Mouse (Mus musculus) spleen, adult 2 months (tissue): ENCODE data around the gene Odc1. TPM values are rescaled to one million over a fixed set of nuclear protein-coding genes. Genes with fewer than 3 reads are reported as not detected.

Experiments
- DNase-seq, 2 experiments: peaks; one replicate each; pipeline versions ENCODE4 v3.0.0 to v3.0.0-alpha.2; 2012 to 2021; ENCODE audit warnings: low spot score in 2 of 2, low read depth in 1 of 2
- H3K27ac ChIP-seq: fragments of 200-500 bp; 2 replicates; pipeline ENCODE4 v1.5.1; 2012; ENCODE audit warnings: low read length, inconsistent platforms; ENCODE audit not compliant: insufficient read depth
- H3K27me3 ChIP-seq: fragments of 200-500 bp; 2 replicates; pipeline ENCODE4 v1.6.1; 2012; ENCODE audit warnings: mild to moderate bottlenecking, moderate library complexity, low read length, inconsistent platforms; ENCODE audit not compliant: control insufficient read depth, insufficient read depth
- H3K36me3 ChIP-seq: fragments of 200-500 bp; 2 replicates; pipeline ENCODE4 v1.6.1; 2012; ENCODE audit warnings: mild to moderate bottlenecking, low read length, inconsistent platforms; ENCODE audit not compliant: control insufficient read depth, insufficient read depth
- H3K4me1 ChIP-seq: fragments of 200-500 bp; 2 replicates; pipeline ENCODE4 v1.6.1; 2011; ENCODE audit warnings: inconsistent platforms; ENCODE audit not compliant: control insufficient read depth, insufficient read depth, insufficient read length
- H3K4me3 ChIP-seq: fragments of 200-500 bp; 2 replicates; pipeline ENCODE4 v1.5.1; 2011; ENCODE audit warnings: mild to moderate bottlenecking, inconsistent platforms; ENCODE audit not compliant: insufficient read depth, insufficient read length; ENCODE audit errors: extremely low read depth
- CTCF ChIP-seq: fragments of 200-500 bp; IDR thresholded peaks from 2 replicates; pipeline ENCODE4 v1.5.1; 2011; ENCODE audit warnings: mild to moderate bottlenecking, inconsistent platforms; ENCODE audit not compliant: insufficient read depth, insufficient read length, insufficient replicate concordance; ENCODE audit errors: extremely low read depth
- POLR2A ChIP-seq: fragments of 200-500 bp; IDR thresholded peaks from 2 replicates; pipeline ENCODE4 v1.6.1; 2011; ENCODE audit warnings: low read depth, low read length, inconsistent platforms
- WGBS: fragments of 180-500 bp; shearing (Covaris S2); methylation state at CpG from one replicate; pipeline ENCODE4 v1.1.7; 2018; 5-methylcytosine and 5-hydroxymethylcytosine counted together
- polyA plus RNA-seq: library from polyadenylated mRNA; depleted of rRNA; stranded (reverse); fragments of >200 nt; gene quantifications from 2 replicates; pipeline ENCODE4 v1.2.3, GENCODE M21; 2012

The Odc1 gene
- polyA plus RNA-seq, 1 experiment: 90.6 TPM

DNA sequence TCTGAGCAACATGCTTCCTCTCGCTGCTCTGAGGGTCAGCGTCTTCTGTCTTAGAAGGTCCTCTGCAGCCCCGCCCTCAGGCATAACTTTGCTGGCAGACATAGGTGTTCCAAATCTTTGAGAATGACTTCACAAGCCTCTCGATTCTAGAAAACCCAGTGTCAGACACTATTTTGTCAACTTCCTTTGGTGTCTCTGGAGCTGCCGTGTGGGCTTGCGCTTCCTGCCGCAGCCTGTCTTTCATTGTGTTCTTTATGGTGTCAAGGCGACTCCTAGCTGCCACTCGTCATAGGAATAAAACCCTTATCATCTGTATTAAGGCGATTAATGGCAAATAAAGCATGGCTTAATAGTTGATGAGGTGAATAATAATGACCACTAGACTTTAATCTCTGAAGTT, 24.0 kb downstream of the Odc1 start:
- Histone ChIP-seq H3K36me3 (no peaks in the 10 kb centered on the region), H3K27me3 (no peaks in the 10 kb centered on the region), H3K4me1 (no peaks in the 10 kb centered on the region), H3K4me3 (peak overlapping the region; percentile 18; the same call in 1 of the 2 replicates), H3K27ac (no peak overlapping the region)
- no peak for DNase-seq
- WGBS: 37% methylated on average over 10 of the region's 10 CpGs
- no peak for TF ChIP-seq CTCF
- TF ChIP-seq POLR2A: no peak

DNA sequence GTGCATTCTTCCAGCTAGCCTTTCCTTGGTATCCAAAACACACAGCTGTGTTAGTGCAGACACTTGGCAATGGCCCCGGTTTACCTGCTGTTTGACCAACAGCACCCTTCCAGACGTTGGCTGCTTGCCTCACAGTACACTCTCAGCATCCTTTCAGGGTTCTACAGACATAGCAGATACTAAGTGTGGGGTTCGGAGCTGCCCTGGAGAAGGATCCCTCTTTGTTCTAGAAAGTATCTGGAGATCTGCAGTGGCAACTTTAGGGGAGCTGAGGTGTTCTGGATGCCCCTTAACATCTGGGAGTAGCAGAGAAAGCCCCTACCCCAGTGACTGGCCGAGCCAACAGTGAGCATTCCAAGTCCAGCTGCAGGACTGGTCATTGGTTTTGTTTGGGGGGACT, 30.0 kb downstream of the Odc1 start:
- no peaks in the 10 kb centered on the region for H3K27me3 ChIP-seq
- H3K4me3 ChIP-seq: no peak overlapping the region
- no peak overlapping the region for H3K27ac ChIP-seq
- TF ChIP-seq POLR2A: no peak
- TF ChIP-seq CTCF: no peak
- no peaks in the 10 kb centered on the region; the same call in 1 of the 2 replicates for H3K4me1 ChIP-seq
- no peaks in the 10 kb centered on the region for H3K36me3 ChIP-seq
- WGBS: 86% methylated on average over 4 of the region's 4 CpGs
- DNase-seq: no peak

DNA sequence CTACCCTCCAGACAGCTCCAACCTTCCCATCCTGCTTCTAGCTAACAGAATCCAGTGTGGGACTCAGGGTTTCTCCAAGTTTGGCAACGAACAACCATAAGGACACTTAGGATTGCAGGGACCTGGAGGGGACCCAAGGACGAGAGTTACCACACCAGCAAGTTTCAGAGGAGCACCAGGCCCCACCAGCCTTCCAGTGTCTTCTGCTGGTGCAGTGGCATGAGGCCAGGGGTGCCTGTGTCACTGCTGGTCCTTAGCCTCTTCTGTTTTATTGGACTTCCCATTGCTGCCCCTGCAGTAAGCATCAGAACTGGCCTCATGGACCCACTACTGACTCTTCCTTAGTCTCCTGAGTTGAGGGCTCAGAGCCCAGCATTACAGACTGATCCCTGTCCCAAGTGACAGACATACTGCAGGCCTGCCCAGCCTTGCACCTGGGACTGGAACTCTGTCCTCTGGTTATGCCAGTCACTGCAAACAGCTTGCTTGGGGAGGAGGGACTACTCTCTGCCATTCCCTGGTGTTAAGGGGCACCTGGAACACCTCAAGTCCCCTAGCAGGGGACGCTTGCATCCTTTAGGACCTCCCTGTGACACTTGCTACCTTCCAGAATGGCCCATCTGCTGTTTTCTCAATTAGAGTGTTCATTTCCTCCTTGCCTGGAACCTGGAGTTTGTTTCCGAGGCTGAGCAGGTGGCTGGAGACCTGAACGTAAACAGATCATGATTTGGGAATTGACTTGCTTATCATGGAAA, 30.7 kb downstream of the Odc1 start:
- no peaks in the 10 kb centered on the region for H3K36me3 ChIP-seq
- WGBS: 84% methylated on average over 5 of the region's 5 CpGs
- no peak for TF ChIP-seq CTCF
- no peak for TF ChIP-seq POLR2A
- no peak for DNase-seq
- H3K4me1 ChIP-seq: no peaks in the 10 kb centered on the region; the same call in 1 of the 2 replicates
- no peaks in the 10 kb centered on the region for H3K27me3 ChIP-seq
- no peak overlapping the region for H3K4me3 ChIP-seq
- no peak overlapping the region for H3K27ac ChIP-seq

DNA sequence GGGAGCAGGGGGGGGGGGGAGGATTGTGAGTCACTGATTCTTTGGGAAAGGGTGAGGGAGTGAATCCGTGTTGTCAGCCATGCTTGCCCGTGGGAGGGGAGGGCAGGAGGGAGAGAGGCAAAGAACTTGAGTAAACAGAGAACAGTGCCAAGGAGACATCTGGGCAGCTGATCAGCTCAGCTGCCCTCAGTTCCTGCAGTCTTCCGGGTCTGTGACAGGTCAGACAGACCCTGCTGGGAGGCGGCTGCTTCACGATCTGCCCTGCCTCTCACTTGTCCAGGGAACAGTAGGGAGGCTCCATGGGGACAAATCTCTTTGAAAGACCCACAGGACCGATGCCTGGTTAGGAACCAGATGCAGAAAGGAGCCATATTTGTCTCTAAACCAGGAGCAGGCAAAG, 31.4 kb downstream of the Odc1 start:
- WGBS: 36% methylated on average over 6 of the region's 6 CpGs
- Histone ChIP-seq H3K4me1 (no peaks in the 10 kb centered on the region; the same call in 1 of the 2 replicates), H3K27me3 (no peaks in the 10 kb centered on the region), H3K36me3 (no peaks in the 10 kb centered on the region), H3K4me3 (no peak overlapping the region), H3K27ac (no peak overlapping the region)
- DNase-seq: no peak
- TF ChIP-seq POLR2A (no peak), CTCF (no peak)

DNA sequence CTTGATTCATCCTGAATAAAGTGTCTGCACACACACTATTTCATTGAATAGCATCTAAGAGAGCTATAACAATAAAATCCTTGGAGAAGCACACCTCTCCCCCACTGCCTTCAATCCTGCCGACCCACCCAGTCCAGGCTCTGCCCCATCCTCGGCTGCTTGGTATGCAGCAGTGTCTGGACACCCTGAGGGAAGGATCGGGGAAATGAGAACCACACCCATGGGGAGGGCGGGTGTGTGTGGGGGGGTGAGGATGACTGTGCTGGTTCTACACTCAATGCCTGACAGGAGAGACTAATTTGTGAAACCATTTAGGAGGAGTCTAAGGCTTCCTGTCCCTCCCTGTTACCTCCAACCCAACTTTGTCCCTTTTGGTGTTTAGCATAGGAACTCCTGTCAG, 34.0 kb downstream of the Odc1 start:
- no peak for TF ChIP-seq POLR2A
- no peak for TF ChIP-seq CTCF
- 47% methylated on average over 4 of the region's 4 CpGs for WGBS
- Histone ChIP-seq H3K4me1 (no peaks in the 10 kb centered on the region; the same call in 1 of the 2 replicates), H3K27me3 (no peaks in the 10 kb centered on the region), H3K36me3 (no peaks in the 10 kb centered on the region), H3K4me3 (no peak overlapping the region), H3K27ac (no peak overlapping the region)
- no peak for DNase-seq

DNA sequence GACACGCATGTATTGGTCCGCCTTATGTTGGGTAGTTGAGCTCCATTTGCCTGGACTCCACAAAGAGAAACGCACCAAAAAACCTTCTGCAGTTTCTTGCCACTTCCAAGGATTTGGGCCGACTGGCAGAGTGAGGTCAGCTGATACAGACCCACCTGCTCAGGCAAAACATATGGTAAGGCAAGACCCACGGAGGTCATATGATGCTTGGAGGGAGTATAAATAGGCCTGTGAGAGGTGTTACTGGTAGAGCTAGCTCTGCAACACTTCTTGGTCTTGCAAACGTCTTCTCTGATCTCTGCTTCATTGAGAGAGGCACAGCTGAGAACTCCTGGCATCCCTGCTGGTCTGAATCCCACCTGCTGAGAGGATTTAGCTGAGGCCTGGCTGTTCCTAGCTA, 36.4 kb downstream of the Odc1 start:
- 81% methylated on average over 6 of the region's 6 CpGs for WGBS
- TF ChIP-seq POLR2A: no peak
- TF ChIP-seq CTCF: no peak
- no peak overlapping the region for H3K27ac ChIP-seq
- no peaks in the 10 kb centered on the region for H3K36me3 ChIP-seq
- no peaks in the 10 kb centered on the region; the same call in 1 of the 2 replicates for H3K4me1 ChIP-seq
- H3K27me3 ChIP-seq: no peaks in the 10 kb centered on the region
- no peak for DNase-seq
- no peak overlapping the region for H3K4me3 ChIP-seq

DNA sequence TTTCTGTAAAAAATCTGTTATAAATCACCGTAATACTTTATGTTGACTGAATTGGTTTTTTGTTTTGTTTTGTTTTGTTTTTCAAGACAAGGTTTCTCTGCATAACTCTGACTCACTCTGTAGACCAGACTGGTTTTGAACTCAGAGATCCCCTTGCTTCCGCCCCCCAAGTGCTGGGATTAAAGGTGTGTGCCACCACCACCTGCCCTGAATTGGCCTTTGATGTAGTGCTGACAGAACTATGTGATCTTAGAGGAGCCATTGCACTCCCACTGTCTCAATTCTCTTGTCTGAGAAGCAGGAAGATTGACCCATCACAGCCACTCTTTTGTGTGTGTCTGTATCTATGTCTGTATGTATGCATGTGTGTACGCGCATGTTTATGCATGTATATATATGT, 37.8 kb downstream of the Odc1 start:
- Histone ChIP-seq H3K4me3 (no peak overlapping the region), H3K27ac (no peak overlapping the region), H3K27me3 (no peaks in the 10 kb centered on the region), H3K36me3 (no peaks in the 10 kb centered on the region), H3K4me1 (no peaks in the 10 kb centered on the region)
- no peak for DNase-seq
- WGBS: 93% methylated on average over 4 of the region's 4 CpGs
- TF ChIP-seq POLR2A (no peak), CTCF (no peak)
